Mouse (Mus musculus) kidney, adult 2 months (tissue): Measurements from ENCODE around the gene Pcolce. TPM values are rescaled to one million over a fixed set of nuclear protein-coding genes. Genes with fewer than 3 reads are reported as not detected.

Experiments used
- DNase-seq: peaks from one replicate; pipeline ENCODE4 v3.0.0; 2021
- H3K27ac ChIP-seq: fragments of 200-500 bp; 2 replicates; pipeline ENCODE4 v1.5.1; 2012; ENCODE audit warnings: low read depth, low read length, control low read depth, inconsistent platforms; ENCODE audit not compliant: insufficient read depth
- H3K27me3 ChIP-seq: fragments of 200-500 bp; replicated peaks from 2 replicates; pipeline ENCODE4 v1.6.1; 2012; ENCODE audit warnings: mild to moderate bottlenecking, moderate library complexity, low read length, inconsistent platforms; ENCODE audit not compliant: control insufficient read depth, insufficient read depth
- H3K36me3 ChIP-seq: fragments of 200-500 bp; 2 replicates; pipeline ENCODE4 v1.6.1; 2012; ENCODE audit warnings: mild to moderate bottlenecking, moderate library complexity, low read length, inconsistent platforms; ENCODE audit not compliant: control insufficient read depth, insufficient read depth
- H3K4me1 ChIP-seq: fragments of 200-500 bp; 2 replicates; pipeline ENCODE4 v1.6.1; 2011; ENCODE audit warnings: low read length; ENCODE audit not compliant: control insufficient read depth, insufficient read depth
- H3K4me3 ChIP-seq: fragments of 200-500 bp; 2 replicates; pipeline ENCODE4 v1.5.1; 2011; ENCODE audit warnings: mild to moderate bottlenecking, low read depth, low read length, control low read depth; ENCODE audit not compliant: insufficient read depth
- CTCF ChIP-seq: fragments of 200-500 bp; conservative IDR thresholded peaks from 2 replicates; pipeline ENCODE4 v1.5.1; 2011; ENCODE audit warnings: low read depth, mild to moderate bottlenecking, control low read depth, low read length, moderate library complexity, mixed read lengths; ENCODE audit not compliant: insufficient read depth, insufficient read length
- POLR2A ChIP-seq: fragments of 200-500 bp; IDR thresholded peaks from one replicate; pipeline ENCODE4 v1.6.1; 2011; ENCODE audit warnings: low read depth, low read length, control low read depth
- WGBS: fragments of 180-500 bp; shearing (Covaris S2); methylation state at CpG from one replicate; pipeline ENCODE4 v1.1.7; 2018; 5-methylcytosine and 5-hydroxymethylcytosine counted together
- polyA plus RNA-seq: library from polyadenylated mRNA; depleted of rRNA; stranded (reverse); fragments of >200 nt; gene quantifications from 2 replicates; pipeline ENCODE4 v1.2.3, GENCODE M21; 2012

The Pcolce gene
- polyA plus RNA-seq, 1 experiment: 160 TPM

DNA sequence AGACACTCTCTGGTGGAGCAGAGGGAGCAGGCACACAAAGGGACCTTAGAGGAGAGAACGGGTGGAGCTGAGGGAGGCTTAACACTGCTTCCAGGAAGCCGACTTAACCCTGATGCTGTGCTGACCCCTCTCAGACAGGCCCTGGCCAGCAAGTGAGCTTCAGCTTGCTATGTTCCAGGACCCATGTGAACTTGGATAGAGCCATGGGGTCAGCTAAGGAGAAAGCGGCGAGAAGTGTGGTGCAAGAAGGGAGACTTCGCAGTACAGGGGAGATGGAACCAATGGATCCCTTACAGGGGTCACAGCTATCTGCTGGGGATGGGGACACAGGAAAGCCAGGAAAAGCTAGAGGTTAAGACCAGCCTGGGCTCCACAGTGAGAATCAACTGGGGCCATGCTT, 508 bp downstream of the Pcolce start:
- TF ChIP-seq POLR2A (no peak), CTCF (no peak)
- Histone ChIP-seq H3K4me3 (no peak overlapping the region), H3K36me3 (no peaks in the 10 kb centered on the region), H3K27ac (peak overlapping the region; percentile 43; the same call in 1 of the 2 replicates), H3K4me1 (peaks cover 14% of the 10 kb centered on the region), H3K27me3 (no peaks in the 10 kb centered on the region)
- DNase-seq: no peak
- 81% methylated on average over 5 of the region's 5 CpGs for WGBS

- peak overlapping the region; percentile 49 for H3K4me3 ChIP-seq
- no peaks in the 10 kb centered on the region for H3K27me3 ChIP-seq
- peaks cover 14% of the 10 kb centered on the region for H3K4me1 ChIP-seq
- no peaks in the 10 kb centered on the region for H3K36me3 ChIP-seq
- TF ChIP-seq POLR2A (no peak), CTCF (no peak)
- 19% methylated on average over 6 of the region's 6 CpGs for WGBS
- H3K27ac ChIP-seq: peak overlapping the region; percentile 89
- DNase-seq: peak; percentile 54
Measured at GRCm38 (mm10) chr5:137611245-137611602, 2.4 kb downstream of the Pcolce start.

- Histone ChIP-seq H3K27me3 (no peaks in the 10 kb centered on the region), H3K4me1 (peaks cover 14% of the 10 kb centered on the region), H3K4me3 (peak overlapping the region; percentile 49), H3K27ac (peak overlapping the region; percentile 89), H3K36me3 (no peaks in the 10 kb centered on the region)
- WGBS: 9% methylated on average over 12 of the region's 12 CpGs
- peak; percentile 87 for DNase-seq
- TF ChIP-seq POLR2A (no peak), CTCF (no peak)
Measured at GRCm38 (mm10) chr5:137610548-137611244, 2.9 kb downstream of the Pcolce start.

- peak overlapping the region; percentile 59 for H3K27ac ChIP-seq
- no peak for TF ChIP-seq CTCF
- TF ChIP-seq POLR2A: no peak
- no peaks in the 10 kb centered on the region for H3K36me3 ChIP-seq
- H3K4me1 ChIP-seq: peaks cover 14% of the 10 kb centered on the region
- 76% methylated on average over 4 of the region's 4 CpGs for WGBS
- peak overlapping the region; percentile 49 for H3K4me3 ChIP-seq
- no peaks in the 10 kb centered on the region for H3K27me3 ChIP-seq
- no peak for DNase-seq
Measured at GRCm38 (mm10) chr5:137610056-137610455, 3.5 kb downstream of the Pcolce start.

GRCm38 (mm10) chr5:137609292-137609691, 4.3 kb downstream of the Pcolce start:
- no peak for TF ChIP-seq POLR2A
- no peak for TF ChIP-seq CTCF
- WGBS: 72% methylated on average over 3 of the region's 3 CpGs
- Histone ChIP-seq H3K36me3 (no peaks in the 10 kb centered on the region), H3K4me1 (peaks cover 14% of the 10 kb centered on the region), H3K4me3 (no peak overlapping the region), H3K27ac (no peak overlapping the region), H3K27me3 (no peaks in the 10 kb centered on the region)
- DNase-seq: no peak

DNA sequence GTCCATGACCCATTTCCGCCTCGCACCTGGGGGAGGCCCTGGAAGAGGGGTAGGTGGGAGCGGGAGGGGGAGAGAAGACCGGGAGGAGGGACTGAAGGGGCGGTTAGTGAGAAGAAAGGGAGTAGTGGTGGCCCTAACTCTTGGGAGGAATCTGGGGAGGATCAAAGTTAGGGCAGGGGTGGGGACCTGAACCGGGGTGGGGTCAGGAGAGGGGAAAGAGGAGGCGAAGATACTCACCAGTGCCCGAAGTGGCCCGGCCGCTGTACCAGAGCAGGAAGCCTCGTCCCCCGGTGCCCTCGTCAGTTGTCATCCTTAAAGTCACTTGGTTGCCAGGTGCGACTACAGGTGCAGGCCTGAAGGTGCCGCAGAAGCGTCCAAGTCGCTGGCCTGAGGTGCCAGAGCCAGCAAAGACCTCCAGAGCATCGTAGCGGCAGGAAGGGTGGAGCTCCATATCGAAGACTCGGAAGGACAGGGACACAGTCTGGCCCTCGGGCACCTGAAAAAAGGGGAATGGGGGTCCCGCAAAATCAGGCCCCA, 4.9 kb downstream of the Pcolce start:
- Histone ChIP-seq H3K27me3 (no peaks in the 10 kb centered on the region), H3K36me3 (no peaks in the 10 kb centered on the region), H3K4me1 (peaks cover 12% of the 10 kb centered on the region), H3K4me3 (no peak overlapping the region), H3K27ac (no peak overlapping the region)
- no peak for TF ChIP-seq POLR2A
- TF ChIP-seq CTCF: no peak; the same call in 1 of the 2 replicates
- DNase-seq: no peak
- WGBS: 30% methylated on average over 23 of the region's 23 CpGs

- WGBS: 49% methylated on average over 26 of the region's 26 CpGs
- H3K36me3 ChIP-seq: no peaks in the 10 kb centered on the region
- TF ChIP-seq CTCF (no peak), POLR2A (no peak)
- H3K4me3 ChIP-seq: no peak overlapping the region
- H3K4me1 ChIP-seq: peaks cover 8% of the 10 kb centered on the region
- no peak overlapping the region for H3K27ac ChIP-seq
- no peaks in the 10 kb centered on the region for H3K27me3 ChIP-seq
- no peak for DNase-seq
Measured at GRCm38 (mm10) chr5:137607860-137608653, 5.5 kb downstream of the Pcolce start.
